In genomic region chr4:77310127-77310788, GRCm38 (mm10) we compare ENCODE assay signal across 11 mouse cellular contexts.
DNase-seq lines count a peak whose midpoint lies in the region; ATAC-seq and TF ChIP-seq lines count a peak whose summit lies in the region.
"Had no signal": no experiment of that assay in that cellular context is flagged by ENCODE, and none has a peak within 500 bp of the region (broad histone marks: within the 10 kb centered on the region; RNA-seq: fewer than 3 reads in every experiment).

No protein-coding gene starts in this region.

- H3K9me3 ChIP-seq in forebrain, embryonic 11.5 days (ENCODE audit: control insufficient read depth, low read length) = no peaks in the 10 kb centered on the region
- H3K9me3 ChIP-seq in forebrain, postnatal 0 days (ENCODE audit: low read length) = no peaks in the 10 kb centered on the region
- H3K9me3 ChIP-seq in embryonic facial prominence, embryonic 13.5 days = no peaks in the 10 kb centered on the region
- H3K9me3 ChIP-seq: forebrain, embryonic 15.5 days had no signal

- H3K9ac ChIP-seq in forebrain, embryonic 11.5 days (ENCODE audit: low read length) = no peak overlapping the region
- no peak overlapping the region for H3K9ac ChIP-seq in forebrain, postnatal 0 days
- H3K9ac ChIP-seq in embryonic facial prominence, embryonic 13.5 days = no peak overlapping the region
- H3K9ac ChIP-seq: forebrain, embryonic 15.5 days had no signal

- H3K4me2 ChIP-seq in forebrain, embryonic 11.5 days (ENCODE audit: low read depth, low read length, severe bottlenecking) = no peak overlapping the region
- H3K4me2 ChIP-seq in forebrain, postnatal 0 days (ENCODE audit: low read depth) = no peak overlapping the region
- no peak overlapping the region for H3K4me2 ChIP-seq in embryonic facial prominence, embryonic 13.5 days
- H3K4me2 ChIP-seq: forebrain, embryonic 15.5 days had no signal

- DNase-seq in forebrain, embryonic 11.5 days (ENCODE audit: low spot score) = no peak
- DNase-seq in forebrain, postnatal 0 days = no peak
- DNase-seq in 3T3-L1 (ENCODE audit: low read depth, low spot score) = peak; percentile 4
- peak; percentile 50 for DNase-seq in kidney, postnatal 10 days
- DNase-seq in left cerebral cortex, adult 8-10 months (ENCODE audit: low spot score in 2 of 2) = no peak
- no peak for DNase-seq in urinary bladder, postnatal 10 days (ENCODE audit: low spot score)
- DNase-seq: B cell, adult 2 months; retina, postnatal 1 day had no signal

- H3K27ac ChIP-seq in forebrain, embryonic 11.5 days (ENCODE audit: low read depth, low read length) = no peak overlapping the region
- no peak overlapping the region for H3K27ac ChIP-seq in forebrain, postnatal 0 days (ENCODE audit: low read depth, low read length)
- H3K27ac ChIP-seq in embryonic facial prominence, embryonic 13.5 days = no peak overlapping the region
- H3K27ac ChIP-seq: forebrain, embryonic 15.5 days had no signal

- no peaks in the 10 kb centered on the region for H3K27me3 ChIP-seq in forebrain, embryonic 11.5 days (ENCODE audit: control insufficient read depth, insufficient read depth, low read length)
- no peaks in the 10 kb centered on the region for H3K27me3 ChIP-seq in forebrain, postnatal 0 days (ENCODE audit: insufficient read depth, low read length)
- H3K27me3 ChIP-seq in embryonic facial prominence, embryonic 13.5 days = no peaks in the 10 kb centered on the region
- H3K27me3 ChIP-seq: forebrain, embryonic 15.5 days had no signal

- TF ChIP-seq CTCF in forebrain, postnatal 0 days (IDR thresholded peaks at IDR 0.05; ENCODE audit: low read depth) = no peak

- H3K4me3 ChIP-seq in forebrain, embryonic 11.5 days (ENCODE audit: low read depth, low read length) = no peak overlapping the region
- no peak overlapping the region for H3K4me3 ChIP-seq in forebrain, postnatal 0 days (ENCODE audit: low read depth, low read length)
- H3K4me3 ChIP-seq in embryonic facial prominence, embryonic 13.5 days = no peak overlapping the region
- H3K4me3 ChIP-seq: forebrain, embryonic 15.5 days had no signal

- H3K36me3 ChIP-seq in forebrain, embryonic 11.5 days (ENCODE audit: control insufficient read depth, insufficient read depth, low read length) = no peaks in the 10 kb centered on the region
- no peaks in the 10 kb centered on the region for H3K36me3 ChIP-seq in forebrain, postnatal 0 days (ENCODE audit: insufficient read depth)
- H3K36me3 ChIP-seq in embryonic facial prominence, embryonic 13.5 days = no peaks in the 10 kb centered on the region
- H3K36me3 ChIP-seq: forebrain, embryonic 15.5 days had no signal

- ATAC-seq in forebrain, embryonic 11.5 days (replicated peaks; ENCODE audit: low FRiP score) = 0 out of 2 replicates have a peak, but pooled peaks have one; percentile 15
- ATAC-seq in forebrain, postnatal 0 days = no peak
- ATAC-seq in embryonic facial prominence, embryonic 13.5 days (ENCODE audit: insufficient number of reproducible peaks, insufficient read depth, low FRiP score, low TSS enrichment, low read depth) = peak; percentile 37; the same call in 1 of the 2 replicates
- no peak for ATAC-seq in monocyte, adult 5-6 weeks (replicated peaks; ENCODE audit: insufficient number of reproducible peaks, low FRiP score, low TSS enrichment, poor library complexity, severe bottlenecking)
- ATAC-seq: forebrain, embryonic 15.5 days had no signal

- WGBS in forebrain, embryonic 11.5 days = 77% methylated on average over 3 of the region's 3 CpGs
- 91% methylated on average over 3 of the region's 3 CpGs for WGBS in forebrain, postnatal 0 days
- WGBS in embryonic facial prominence, embryonic 13.5 days = 81% methylated on average over 3 of the region's 3 CpGs

- no peaks in the 10 kb centered on the region for H3K4me1 ChIP-seq in forebrain, embryonic 11.5 days (replicated peaks; ENCODE audit: control insufficient read depth, insufficient read depth, low read length)
- H3K4me1 ChIP-seq in forebrain, postnatal 0 days (ENCODE audit: insufficient read depth) = no peaks in the 10 kb centered on the region
- no peaks in the 10 kb centered on the region for H3K4me1 ChIP-seq in embryonic facial prominence, embryonic 13.5 days
- H3K4me1 ChIP-seq: forebrain, embryonic 15.5 days had no signal

Comparison
In these comparisons a context has a peak if more than half of its experiments do, and no peak if none do; other contexts are left out.
1. ATAC-seq: peak in forebrain, embryonic 11.5 days (single experiment) and embryonic facial prominence, embryonic 13.5 days (single experiment); none in forebrain, postnatal 0 days (single experiment) and monocyte, adult 5-6 weeks (single experiment).
2. DNase-seq: peak in 3T3-L1 (single experiment) and kidney, postnatal 10 days (single experiment); none in forebrain, embryonic 11.5 days (single experiment), forebrain, postnatal 0 days (single experiment), left cerebral cortex, adult 8-10 months (0 of 2) and urinary bladder, postnatal 10 days (single experiment).